Mouse (Mus musculus) frontal cortex, adult 2 months (tissue): Measurements from ENCODE around the gene Mtch1. TPM values are rescaled to one million over a fixed set of nuclear protein-coding genes. Genes with fewer than 3 reads are reported as not detected.
"Not testable (repeated sequence)": the region's sequence is repeated elsewhere in the genome, so short reads cannot be mapped to it uniquely, and the experiment has no call there.

ENCODE experiments used
- DNase-seq, 2 experiments: peaks; one replicate each; pipeline ENCODE4 v3.0.0; 2022; ENCODE audit warnings: low spot score in 1 of 2; ENCODE audit errors: extremely low spot score in 1 of 2
- polyA plus RNA-seq: library from polyadenylated mRNA; depleted of rRNA; stranded (reverse); fragments of >200 nt; gene quantifications from 2 replicates; pipeline ENCODE4 v1.2.3, GENCODE M21; 2012

Gene Mtch1
- polyA plus RNA-seq, 1 experiment = 548 TPM

DNA sequence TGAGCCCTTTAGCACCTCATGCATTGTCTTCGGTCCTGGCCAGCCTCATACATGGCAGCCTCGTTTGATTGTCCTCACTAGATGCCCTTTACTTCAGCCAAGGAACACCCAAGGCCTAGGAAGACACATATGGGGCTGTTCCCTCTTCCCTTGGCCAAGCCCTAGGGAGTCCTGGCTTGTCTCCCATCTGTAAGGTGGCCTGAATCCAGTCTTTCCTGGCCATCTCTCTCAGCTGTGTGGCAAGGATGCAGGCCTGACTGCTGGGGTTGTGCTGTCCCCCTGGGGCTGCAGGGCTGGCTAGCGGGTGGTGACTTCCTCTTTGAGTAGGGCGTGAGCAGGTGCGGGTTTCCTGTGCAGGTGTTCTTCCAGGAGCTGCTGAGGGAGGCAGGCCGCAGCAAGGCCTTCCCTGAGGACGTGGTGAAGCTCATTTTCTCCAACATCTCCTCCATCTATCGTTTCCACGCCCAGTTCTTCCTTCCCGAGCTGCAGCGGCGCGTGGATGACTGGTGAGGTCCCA, 17.4 kb upstream of the Mtch1 start:
- no peak for DNase-seq

DNA sequence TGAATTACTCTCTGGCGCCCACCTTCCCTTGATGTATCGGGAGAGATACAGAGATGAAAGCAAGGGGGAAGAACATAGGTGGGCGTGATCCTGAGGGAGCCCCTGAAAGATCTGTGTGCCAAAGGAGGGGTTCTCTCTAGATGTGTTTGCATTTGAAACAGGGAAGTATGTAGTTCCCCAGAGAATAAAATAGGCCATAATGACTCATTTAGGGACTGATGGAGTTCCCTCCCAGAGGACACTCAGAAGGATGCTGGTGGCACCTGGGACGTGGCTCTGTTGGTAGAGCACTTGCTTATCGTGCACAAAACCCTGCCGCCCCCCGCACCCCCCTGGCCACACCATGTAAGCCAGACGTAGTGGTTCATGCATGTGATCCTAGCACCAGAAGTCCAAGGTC, 15.4 kb upstream of the Mtch1 start:
- DNase-seq = no peak

DNA sequence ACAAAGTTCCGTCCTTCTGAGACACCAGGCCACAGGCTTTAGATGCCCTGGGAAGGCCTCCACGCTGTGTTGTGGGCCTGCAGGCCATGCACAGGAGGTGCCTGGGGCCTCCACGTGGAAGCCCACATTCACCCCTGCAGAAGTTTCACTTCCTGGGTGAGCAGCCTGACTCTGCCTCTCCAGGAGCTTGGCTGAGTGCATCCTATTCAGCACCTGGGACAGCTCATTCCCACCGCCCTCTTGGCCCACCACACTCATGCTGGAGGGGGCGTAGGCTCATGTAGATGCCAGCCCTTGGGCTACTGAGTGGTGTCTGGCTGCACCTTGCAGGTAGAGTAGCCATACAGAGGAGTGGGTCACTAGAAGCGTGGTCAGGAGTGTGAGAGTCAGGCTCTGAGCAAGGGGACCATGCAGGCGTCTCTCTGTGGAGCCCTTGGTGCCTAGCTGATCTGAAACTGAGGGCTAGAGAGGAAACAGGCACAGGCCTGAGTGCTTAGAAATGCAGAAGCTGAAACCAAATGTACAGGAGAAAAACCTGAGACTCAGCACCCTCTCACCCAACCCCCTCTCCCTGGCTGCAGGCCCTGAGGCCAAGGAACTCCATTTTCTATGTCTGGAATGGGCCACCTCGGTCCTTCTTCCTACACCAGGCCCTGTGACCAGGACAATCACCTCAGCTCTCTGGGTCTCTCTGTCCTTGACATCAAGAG, 14.4 kb upstream of the Mtch1 start:
- DNase-seq = no peak

DNA sequence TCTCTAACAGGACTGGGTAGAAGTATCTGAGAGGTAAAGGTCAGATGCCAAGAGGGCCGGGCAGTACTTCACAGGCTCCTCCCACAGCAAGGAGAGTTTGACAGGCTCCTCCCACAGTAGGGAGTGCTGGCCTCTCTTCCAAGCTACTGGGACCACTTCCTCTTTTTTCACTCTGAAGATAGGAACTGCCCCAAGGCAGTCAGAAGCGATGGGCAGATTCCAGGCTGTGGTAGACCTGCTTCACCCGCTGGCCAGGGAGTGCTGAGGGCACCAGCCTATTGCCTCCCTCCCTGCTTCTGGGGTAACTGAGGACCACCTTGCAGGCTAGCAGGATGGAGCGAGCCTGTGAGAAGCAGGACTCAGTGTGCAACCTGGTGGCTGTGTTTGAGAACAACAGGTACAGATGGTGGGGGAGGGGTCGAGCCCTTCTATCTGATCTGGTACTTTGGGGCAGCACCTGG, 13.1 kb upstream of the Mtch1 start, which contains the start of gene Fgd2:
Fgd2 (plus strand) TSS at position 154 of the 461 bp plus-strand sequence.
- DNase-seq = no peak

DNA sequence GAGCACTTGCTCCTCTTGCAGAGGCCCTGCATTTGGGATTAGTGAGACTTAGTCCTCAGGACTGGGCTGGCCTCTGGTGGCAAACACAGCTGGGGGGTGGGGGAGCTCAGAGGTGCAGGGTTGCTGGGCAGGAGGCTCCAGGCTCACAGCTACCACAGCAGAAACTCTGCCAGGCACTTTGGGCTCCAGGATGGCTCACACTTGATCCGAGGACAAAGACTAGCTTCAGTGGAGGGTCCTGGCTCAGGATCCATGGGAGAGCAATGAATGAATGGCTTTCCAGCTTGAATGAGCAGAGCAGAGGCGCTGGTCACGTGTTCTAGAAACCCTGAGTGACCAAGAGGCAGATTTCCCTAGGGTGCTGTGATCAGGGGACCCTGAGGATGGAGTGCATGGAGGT, 11.2 kb upstream of the Mtch1 start:
- DNase-seq = no peak

DNA sequence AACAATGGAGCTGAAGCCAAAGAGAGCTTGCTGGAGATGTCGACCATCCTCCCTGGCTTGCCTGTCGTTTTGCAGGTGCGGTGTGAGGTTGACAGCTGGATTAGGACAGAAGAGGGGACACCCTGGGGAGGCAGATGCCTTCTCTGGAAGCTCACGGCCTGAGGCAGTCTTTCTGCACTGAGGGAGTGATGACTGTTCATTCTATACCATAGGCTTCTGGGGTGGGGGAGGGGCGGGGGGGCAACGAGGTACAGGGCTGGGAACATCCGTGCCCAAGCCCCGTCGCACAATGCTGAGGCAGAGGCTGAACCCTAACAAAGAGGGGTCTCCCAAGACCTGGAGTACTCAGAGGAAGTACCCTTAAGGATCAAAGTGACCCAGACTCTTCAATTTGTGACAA, 9.1 kb upstream of the Mtch1 start:
- no peak for DNase-seq

DNA sequence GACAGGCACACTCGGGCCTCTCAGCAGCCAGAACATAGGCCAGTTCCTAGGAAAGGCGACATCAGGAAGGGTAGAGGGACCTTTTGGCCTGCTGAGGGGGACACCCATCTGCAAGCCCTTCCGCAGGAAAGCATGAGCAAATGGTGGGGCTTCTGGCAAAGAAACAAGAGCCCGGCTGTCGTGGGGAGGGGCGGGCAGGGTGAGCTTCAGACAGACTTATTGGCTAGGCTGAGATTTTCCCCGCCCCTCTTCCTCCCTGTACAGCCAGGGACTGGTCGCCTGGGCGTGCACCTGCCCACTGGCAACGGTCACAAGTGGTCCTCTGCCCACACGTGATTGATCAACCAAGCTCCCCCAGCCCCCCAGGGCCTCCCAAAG, 8.7 kb upstream of the Mtch1 start:
- DNase-seq = no peak

DNA sequence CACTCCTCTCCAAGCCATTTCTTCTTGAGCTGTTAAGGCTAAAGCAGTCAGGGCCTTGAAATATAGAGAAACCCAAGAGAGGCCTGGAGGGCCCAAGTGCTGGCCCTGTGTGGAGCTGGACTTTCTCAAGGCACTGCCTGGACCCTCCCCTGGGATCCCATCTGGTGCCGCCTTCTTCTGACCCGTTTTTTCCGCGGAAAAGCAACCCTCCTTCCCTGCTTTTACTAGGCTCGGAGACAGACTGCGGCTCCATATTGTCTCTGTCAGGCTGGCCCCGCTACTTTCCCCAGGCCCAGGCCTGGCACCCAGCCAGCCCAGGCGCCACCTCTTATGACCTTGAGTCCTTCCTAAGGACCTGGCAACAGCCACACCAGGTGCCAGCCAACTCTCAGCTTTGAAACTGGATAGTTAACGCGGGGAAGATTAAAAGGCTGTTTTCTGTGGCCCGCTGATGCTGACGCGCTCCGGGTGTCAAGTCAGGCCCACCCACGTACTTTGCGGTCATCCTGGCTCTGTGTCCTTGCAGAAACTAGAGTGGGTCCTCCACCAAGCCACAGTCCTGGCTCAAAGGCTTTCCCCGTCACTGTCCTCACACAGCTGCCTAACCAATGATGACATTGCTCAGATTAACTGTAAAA, 8.2 kb upstream of the Mtch1 start:
- no peak for DNase-seq

DNA sequence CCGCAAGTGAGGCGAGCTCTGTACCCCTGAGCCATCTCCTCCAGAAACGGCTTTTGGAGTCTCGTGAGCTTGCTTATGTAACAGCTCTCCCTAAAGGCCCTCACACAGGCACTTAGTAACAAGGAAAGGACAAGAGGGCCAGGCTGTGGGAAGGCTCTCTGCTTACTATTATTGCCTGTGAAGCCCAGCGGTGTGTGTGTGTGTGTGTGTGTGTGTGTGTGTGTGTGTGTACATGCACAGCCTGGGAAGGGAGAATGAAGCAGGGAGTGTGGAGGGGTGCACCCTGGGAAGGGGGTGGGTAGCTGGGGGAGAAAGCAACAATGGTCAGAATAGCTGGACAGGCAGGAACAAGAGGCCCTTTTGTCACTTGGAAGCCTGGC, 7.7 kb upstream of the Mtch1 start:
- DNase-seq = no peak

DNA sequence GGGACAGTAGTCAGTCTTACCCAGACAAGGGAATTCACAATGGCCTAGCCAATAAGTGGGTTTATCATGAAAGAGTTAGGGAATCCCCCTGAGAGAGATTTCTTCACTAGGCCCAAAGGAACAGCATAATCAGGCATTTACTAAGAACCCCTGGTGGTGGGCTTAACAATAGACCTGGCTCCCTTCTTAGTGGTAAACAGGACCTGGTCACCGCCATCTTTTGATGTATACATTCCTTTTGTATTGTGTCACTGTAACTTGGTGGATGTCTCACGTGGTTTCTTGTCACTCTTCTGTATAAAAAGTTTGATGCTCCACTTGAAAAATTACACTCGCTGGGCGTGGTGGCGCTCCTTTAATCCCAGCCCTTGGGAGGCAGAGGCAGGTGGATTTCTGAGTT, 3.3 kb upstream of the Mtch1 start:
- DNase-seq = not testable (repeated sequence)

DNA sequence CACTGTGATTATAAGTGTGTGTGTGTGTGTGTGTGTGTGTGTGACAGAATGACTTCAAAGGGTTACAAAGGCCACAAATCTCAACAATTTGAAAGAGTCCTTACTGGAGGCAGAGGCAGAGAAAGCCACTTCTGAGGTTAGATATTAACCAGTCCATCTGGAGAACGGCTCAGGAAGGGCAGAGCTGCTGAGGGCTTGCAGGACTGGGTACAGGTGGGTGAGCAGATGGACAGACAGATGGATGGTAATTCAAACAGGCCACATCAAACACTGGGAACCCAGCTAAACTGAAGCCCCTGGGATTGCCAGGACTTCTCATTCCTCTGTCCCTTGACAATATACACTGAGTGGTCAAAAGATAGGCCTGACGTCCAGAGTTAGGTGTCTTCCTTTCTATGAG, 1.3 kb upstream of the Mtch1 start:
- DNase-seq = no peak

DNA sequence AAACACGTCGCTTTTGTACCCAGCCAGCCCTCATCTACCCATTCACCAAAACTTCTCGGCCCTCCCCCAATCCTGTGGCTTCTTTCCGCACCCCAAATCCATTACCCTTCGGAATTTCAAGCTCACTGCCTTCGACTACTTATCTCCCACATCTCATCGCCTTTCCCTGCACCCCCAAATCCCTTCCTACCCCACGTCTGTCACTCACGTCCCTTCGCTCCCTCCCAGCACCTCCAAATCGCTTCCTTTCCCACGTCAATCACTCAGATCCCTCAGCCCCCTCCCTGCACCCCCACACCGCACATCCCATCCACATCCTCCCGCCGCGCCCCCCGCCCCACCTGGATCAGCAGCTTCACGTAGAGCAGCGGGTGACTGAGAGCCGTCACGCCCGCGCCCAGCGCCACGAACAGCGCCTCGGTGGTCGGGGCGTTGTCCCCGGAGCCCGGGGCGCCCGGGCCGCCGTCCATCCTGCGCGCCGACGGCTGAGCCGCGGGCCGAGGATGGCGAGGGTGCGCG, 549 bp downstream of the Mtch1 start:
- DNase-seq = peak in 1 of 2 experiments; percentile 37

DNA sequence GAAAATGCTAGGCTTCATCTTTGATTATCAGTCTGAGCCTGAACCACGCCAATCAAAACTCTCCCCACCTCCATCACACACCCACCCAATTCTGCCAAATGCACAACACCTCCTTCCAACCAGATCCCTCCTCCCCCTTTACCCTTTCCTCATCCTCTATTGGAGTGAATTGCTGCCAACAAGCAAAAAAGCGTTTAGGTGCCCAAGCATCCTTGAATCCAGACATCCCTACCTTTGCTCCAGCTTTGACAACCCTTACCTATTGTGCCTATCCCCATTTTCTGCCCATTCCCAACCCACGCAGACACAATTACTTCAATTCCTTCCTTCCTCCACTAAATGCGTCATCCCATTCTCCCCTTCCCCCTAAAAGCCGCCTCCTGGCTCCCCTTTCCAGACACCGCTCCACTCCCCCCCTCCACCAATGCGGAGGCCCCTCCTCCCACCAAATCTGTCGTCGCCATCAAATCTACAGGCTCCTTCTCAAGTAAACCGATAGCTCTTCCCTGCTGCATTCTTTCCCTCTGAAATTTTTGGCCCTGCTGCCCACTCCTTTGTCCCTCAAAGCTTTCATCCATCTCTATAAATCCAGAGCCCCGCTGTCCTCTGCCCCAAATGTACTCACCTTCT, 1.1 kb downstream of the Mtch1 start:
- peak; percentile 61 to 76 for DNase-seq

DNA sequence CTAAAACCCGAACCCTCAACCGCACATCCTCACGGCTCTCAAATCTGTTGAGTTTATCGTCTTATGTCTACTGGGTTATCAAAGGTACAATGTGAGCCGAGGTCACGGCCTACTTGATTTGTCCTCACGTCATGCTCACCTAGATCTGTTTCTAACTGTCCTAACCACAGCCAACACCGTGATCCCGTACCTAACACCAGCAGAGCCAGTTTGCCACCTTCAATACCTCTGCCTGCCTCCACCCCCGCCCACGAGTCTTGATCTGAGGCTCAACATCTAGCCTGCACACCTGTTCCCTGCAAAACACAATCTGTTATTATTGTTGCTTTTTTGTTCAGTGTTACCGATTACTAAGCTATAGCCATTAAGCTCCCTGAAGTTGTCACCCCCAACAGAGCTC, 2.5 kb downstream of the Mtch1 start:
- no peak for DNase-seq

DNA sequence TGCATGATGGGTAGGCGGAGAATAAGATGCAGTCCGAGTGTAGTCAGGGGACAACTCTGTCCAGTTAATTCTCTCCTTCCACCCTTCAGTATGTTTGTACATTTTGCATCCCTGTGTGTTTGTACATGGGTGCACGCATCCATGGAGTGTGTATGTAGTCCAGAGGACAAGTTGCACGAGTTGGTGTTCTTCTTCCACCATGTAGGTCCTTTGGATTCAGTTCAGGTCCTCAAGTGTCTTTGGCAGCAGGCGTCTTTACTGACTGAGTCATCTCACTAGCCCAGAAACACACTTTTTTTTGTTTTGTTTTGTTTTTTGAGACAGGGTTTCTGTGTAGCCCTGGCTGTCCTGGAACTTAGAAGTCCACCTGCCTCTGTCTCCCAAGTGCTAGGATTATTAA, 4.5 kb downstream of the Mtch1 start:
- no peak for DNase-seq

DNA sequence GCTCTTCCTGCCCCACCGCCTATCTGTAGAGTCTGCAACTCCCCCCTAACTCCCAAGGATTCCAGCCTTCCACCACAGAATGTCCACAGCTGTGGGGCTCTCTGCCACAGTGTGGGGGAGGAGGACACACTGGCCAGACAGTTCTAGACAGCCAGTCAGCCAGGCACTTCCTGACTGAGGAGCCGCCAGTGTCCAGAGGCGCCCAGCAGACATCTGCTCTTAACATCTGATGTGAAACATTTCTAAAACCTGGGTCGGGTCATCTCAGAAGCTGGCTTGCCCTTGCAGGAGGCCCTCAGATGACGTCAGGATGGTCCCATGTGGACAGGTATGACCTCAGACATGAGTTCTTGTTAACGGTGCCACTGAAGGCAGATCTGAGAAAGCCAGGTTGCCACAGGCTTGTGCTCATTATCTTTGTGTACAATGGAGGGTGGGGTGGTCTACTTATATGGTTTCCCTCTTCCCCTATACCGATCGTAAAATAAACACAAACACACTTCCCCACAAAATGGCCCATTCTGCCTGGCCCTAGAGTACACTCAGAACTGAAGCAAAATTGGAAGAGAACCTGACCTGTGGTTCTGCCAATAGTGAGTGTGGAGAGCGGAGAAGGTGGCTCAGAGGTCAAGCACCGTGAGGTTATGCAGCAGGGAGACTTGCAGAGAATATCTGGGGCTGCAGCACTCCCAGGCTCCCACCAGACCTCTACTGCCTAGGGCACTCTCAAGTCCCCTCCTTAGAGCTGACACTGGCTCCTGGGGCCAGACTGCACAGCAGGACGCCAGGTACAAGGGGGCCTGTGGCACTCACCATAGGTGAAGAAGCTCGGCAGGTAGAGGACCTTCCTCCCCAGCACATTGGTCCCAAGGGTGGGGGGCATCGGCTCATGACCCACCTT, 5.5 kb downstream of the Mtch1 start:
- DNase-seq = no peak

DNA sequence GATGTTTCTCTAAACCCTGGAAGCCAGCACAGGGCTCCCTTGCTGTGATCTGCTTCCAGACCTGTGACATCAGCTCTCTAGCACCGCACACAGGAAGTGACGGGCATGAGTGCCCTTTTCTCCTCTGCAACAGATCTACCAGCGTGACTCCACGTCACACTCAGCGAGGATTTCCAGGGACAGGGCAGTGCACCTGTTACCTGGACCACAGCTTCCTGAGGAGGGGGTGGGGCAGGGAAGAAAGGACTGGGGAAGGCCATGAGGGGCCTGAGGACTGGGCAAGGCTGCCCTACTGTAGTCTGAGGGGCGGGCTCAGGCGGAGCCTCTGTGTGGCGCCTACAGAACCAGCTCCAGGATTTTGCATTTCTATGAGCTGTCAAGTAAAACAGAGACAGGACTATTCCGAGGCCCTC, 6.1 kb downstream of the Mtch1 start:
- DNase-seq = no peak

DNA sequence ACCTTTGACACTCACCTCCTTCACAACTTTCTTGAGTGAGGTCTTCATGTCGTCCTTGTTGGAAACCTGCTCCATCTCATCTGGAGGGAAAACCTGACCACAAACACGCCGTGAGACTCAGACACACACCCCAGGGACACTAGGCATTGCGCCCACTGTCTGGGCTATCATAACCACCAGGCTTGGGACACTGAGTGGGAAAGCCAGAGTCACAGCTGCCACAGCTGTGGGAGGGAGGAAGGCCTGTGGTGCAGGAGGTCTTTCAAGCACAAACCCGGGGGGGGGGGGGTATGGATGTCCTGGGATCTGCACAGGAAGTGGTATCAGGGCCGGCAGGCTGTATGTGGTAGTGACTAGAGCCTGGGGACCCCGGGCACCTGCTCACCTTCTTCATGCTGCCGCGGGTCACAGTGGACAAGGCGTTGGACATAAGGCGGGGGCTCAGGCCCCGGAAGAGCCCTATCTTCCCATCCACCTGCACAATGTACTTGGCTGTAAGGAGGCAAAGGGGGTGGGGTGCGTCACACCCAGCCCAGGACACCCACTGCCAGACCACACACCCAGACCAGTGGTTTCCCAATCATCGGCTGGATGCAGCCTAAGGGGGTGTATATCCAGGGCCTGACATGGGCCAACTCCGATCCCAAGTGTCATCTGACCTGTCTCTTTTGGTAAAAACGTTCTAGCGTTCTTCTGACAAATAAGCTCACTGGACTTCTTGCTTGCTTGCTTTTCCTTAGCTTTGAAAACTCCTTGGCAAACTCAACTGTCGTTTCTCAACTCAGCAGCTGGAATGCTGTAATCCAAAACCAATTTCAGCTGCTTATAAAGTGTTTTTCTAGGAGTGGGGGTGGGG, 7.1 kb downstream of the Mtch1 start:
- DNase-seq = no peak

DNA sequence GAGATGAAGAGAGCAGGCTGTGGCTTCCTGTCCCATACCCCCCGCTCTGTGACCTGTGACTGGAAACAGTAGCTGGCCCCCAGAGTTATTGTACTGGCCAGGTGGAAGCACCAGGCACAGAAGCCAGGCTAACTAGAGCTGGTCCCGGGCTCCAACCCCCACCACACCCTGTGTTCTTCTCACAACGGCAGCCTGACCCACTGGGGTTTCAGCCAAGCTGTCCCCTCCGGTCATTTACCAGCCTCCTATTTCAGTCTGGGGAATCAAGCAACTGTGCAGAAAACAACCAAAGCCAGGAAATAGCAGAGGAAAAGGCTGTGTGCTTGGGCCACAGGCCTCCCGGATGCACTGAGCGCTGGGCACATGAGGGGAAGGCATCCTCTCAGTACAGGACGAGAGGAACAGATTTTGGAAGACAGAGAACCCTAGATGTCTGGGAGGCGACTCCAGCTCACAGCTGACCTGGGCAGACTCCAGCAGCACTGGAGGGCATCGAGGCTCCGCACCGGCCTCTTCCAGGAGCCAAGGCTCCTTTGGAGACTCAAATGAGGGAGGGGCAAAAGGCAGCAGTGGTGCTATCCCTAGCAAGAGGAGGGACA, 8.5 kb downstream of the Mtch1 start:
- no peak for DNase-seq
